ENCODE assay signal across 19 mouse cellular contexts in genomic region chr13:78172861-78173260, GRCm38 (mm10). TPM values are rescaled to one million over a fixed set of nuclear protein-coding genes. Genes with fewer than 3 reads are reported as not detected.
A peak's percentile ranks its signal among the peaks of the same experiment; 100 is the strongest.
DNase-seq lines count a peak whose midpoint lies in the region; ATAC-seq and TF ChIP-seq lines count a peak whose summit lies in the region.
"Had no signal": no experiment of that assay in that cellular context is flagged by ENCODE, and none has a peak within 500 bp of the region (broad histone marks: within the 10 kb centered on the region; RNA-seq: fewer than 3 reads in every experiment).

No protein-coding gene starts in this region.

- no peaks in the 10 kb centered on the region for H3K9me3 ChIP-seq in forebrain, embryonic 16.5 days (ENCODE audit: control insufficient read depth, low read length)
- H3K9me3 ChIP-seq in midbrain, embryonic 12.5 days = no peaks in the 10 kb centered on the region
- no peaks in the 10 kb centered on the region for H3K9me3 ChIP-seq in heart, embryonic 10.5 days
- H3K9me3 ChIP-seq: limb, embryonic 12.5 days; liver, embryonic 12.5 days; stomach, embryonic 15.5 days had no signal

- no peak for TF ChIP-seq CTCF in brain, embryonic 14.5 days (IDR thresholded peaks at IDR 0.05; ENCODE audit: borderline replicate concordance, extremely low read depth, insufficient read depth, insufficient read length)

- no peak for ATAC-seq in forebrain, embryonic 16.5 days
- ATAC-seq in midbrain, embryonic 12.5 days (ENCODE audit: low FRiP score, low read depth) = no peak
- ATAC-seq: liver, embryonic 12.5 days had no signal

- no peak overlapping the region for H3K4me2 ChIP-seq in forebrain, embryonic 16.5 days (ENCODE audit: low read length)
- peak overlapping the region; percentile 47 for H3K4me2 ChIP-seq in midbrain, embryonic 12.5 days (replicated peaks)
- H3K4me2 ChIP-seq: limb, embryonic 12.5 days; liver, embryonic 12.5 days; lung, embryonic 14.5 days; stomach, embryonic 15.5 days had no signal

- TF ChIP-seq POLR2A in brain, embryonic 14.5 days (IDR thresholded peaks at IDR 0.05; ENCODE audit: borderline replicate concordance, extremely low read depth, insufficient read depth, insufficient read length, poor library complexity, severe bottlenecking) = no peak

- no peaks in the 10 kb centered on the region; the same call in 1 of the 2 replicates for H3K4me1 ChIP-seq in forebrain, embryonic 16.5 days (replicated peaks; ENCODE audit: control insufficient read depth, insufficient read depth, low read length)
- peaks cover 9% of the 10 kb centered on the region; the same call in 1 of the 2 replicates for H3K4me1 ChIP-seq in midbrain, embryonic 12.5 days
- no peaks in the 10 kb centered on the region for H3K4me1 ChIP-seq in heart, embryonic 10.5 days
- H3K4me1 ChIP-seq: liver, embryonic 12.5 days had no signal

- H3K4me3 ChIP-seq in forebrain, embryonic 16.5 days (replicated peaks; ENCODE audit: low read length) = no peak overlapping the region
- peak overlapping the region; percentile 30; the same call in 1 of the 2 replicates for H3K4me3 ChIP-seq in midbrain, embryonic 12.5 days
- no peak overlapping the region for H3K4me3 ChIP-seq in heart, embryonic 10.5 days
- H3K4me3 ChIP-seq: limb, embryonic 12.5 days; liver, embryonic 12.5 days; stomach, embryonic 15.5 days had no signal

- H3K36me3 ChIP-seq in forebrain, embryonic 16.5 days (ENCODE audit: control insufficient read depth, insufficient read depth) = no peaks in the 10 kb centered on the region
- no peaks in the 10 kb centered on the region for H3K36me3 ChIP-seq in midbrain, embryonic 12.5 days
- no peaks in the 10 kb centered on the region for H3K36me3 ChIP-seq in heart, embryonic 10.5 days
- H3K36me3 ChIP-seq: limb, embryonic 12.5 days; liver, embryonic 12.5 days; stomach, embryonic 15.5 days had no signal

- peaks cover 36% of the 10 kb centered on the region for H3K27me3 ChIP-seq in forebrain, embryonic 16.5 days (replicated peaks; ENCODE audit: control insufficient read depth, insufficient read depth, low read length)
- peaks cover 46% of the 10 kb centered on the region for H3K27me3 ChIP-seq in midbrain, embryonic 12.5 days
- peaks cover 95% of the 10 kb centered on the region for H3K27me3 ChIP-seq in heart, embryonic 10.5 days (ENCODE audit: insufficient read depth, poor library complexity, severe bottlenecking)

- WGBS in forebrain, embryonic 16.5 days = 13% methylated on average over 3 of the region's 3 CpGs
- WGBS in midbrain, embryonic 12.5 days = under 1% methylated on average over 3 of the region's 3 CpGs
- 2% methylated on average over 3 of the region's 3 CpGs for WGBS in heart, embryonic 10.5 days

- peak; percentile 46 for DNase-seq in brain, embryonic 14.5 days (ENCODE audit: low read depth)
- peak; percentile 47 for DNase-seq in embryo, embryonic 9.5 days (ENCODE audit: extremely low spot score)
- DNase-seq in heart, adult 18-20 months = no peak
- no peak for DNase-seq in heart, embryonic 10.5 days (ENCODE audit: low spot score)
- no peak for DNase-seq in cerebellum, adult 11 months
- DNase-seq: cerebellum, postnatal 10 days; heart, adult 11 months; heart, postnatal 36 days; kidney, adult 8-10 months; kidney, postnatal 14 days; lung, embryonic 14.5 days; lung, postnatal 4 days; thymus, adult 2 months had no signal

- H3K27ac ChIP-seq in forebrain, embryonic 16.5 days (ENCODE audit: low read length) = peak overlapping the region; percentile 6; the same call in 1 of the 2 replicates
- H3K27ac ChIP-seq in midbrain, embryonic 12.5 days (replicated peaks) = peak overlapping the region; percentile 84
- H3K27ac ChIP-seq in heart, embryonic 10.5 days = no peak overlapping the region
- H3K27ac ChIP-seq: limb, embryonic 12.5 days; liver, embryonic 12.5 days; stomach, embryonic 15.5 days had no signal

- H3K9ac ChIP-seq in forebrain, embryonic 16.5 days (replicated peaks; ENCODE audit: low read depth, low read length) = no peak overlapping the region
- H3K9ac ChIP-seq in midbrain, embryonic 12.5 days (replicated peaks) = peak overlapping the region; percentile 46
- H3K9ac ChIP-seq: limb, embryonic 12.5 days; liver, embryonic 12.5 days; lung, embryonic 14.5 days; stomach, embryonic 15.5 days had no signal

RNA-seq across cellular contexts. Expression of gene Nr2f1, which starts 26.7 kb away (rescaled TPM):
- polyA plus RNA-seq in brain, embryonic 14.5 days (2012; rRNA removed) = 465 and 624 TPM in 2 replicates
- 70.2 and 71.1 TPM in 2 replicates for polyA plus RNA-seq in forebrain, embryonic 16.5 days (2015; fragmentation: Nextera tagmentation; extraction: Ambion mirVana)
- polyA plus RNA-seq in midbrain, embryonic 12.5 days (2016; fragmentation: Nextera tagmentation; extraction: Ambion mirVana) = 62.3 and 84.1 TPM in 2 replicates
- 1 to 10 TPM; 2.1 to 2.6 TPM for total RNA-seq in heart, adult 18-20 months (2021)
- polyA plus RNA-seq in heart, embryonic 10.5 days (2016; fragmentation: Nextera tagmentation; extraction: Ambion mirVana) = 6.0 and 13.8 TPM in 2 replicates
- total RNA-seq: neutrophil, adult 5-6 weeks had no signal

Comparison
In these comparisons a context has a peak if more than half of its experiments do, and no peak if none do; other contexts are left out.
1. DNase-seq: peak in brain, embryonic 14.5 days (single experiment) and embryo, embryonic 9.5 days (single experiment); none in heart, adult 18-20 months (0 of 2), heart, embryonic 10.5 days (single experiment) and cerebellum, adult 11 months (single experiment).